Mouse (Mus musculus): Measurements from ENCODE around the gene Sdcbp2.

- TF ChIP-seq GATA1 (IDR thresholded peaks at IDR 0.05; ENCODE audit: borderline replicate concordance, low read length) (no peak), FLI1 (IDR thresholded peaks at IDR 0.05; ENCODE audit: low read length) (no peak)
Observed at GRCm38 (mm10) chr2:151628011-151628410, 55.6 kb downstream of the Sdcbp2 start.
